Mouse (Mus musculus) retina, postnatal 7 days (tissue): ENCODE measurements at regions not wholly inside any gene's neighbourhood (a gene's known extent, or its start where the extent isn't known, plus 50 kb on each side); places are given as distances from the start of the nearest gene placed in this dataset.

Experiments
- DNase-seq: peaks from one replicate; pipeline ENCODE4 v3.0.0-alpha.2; 2012; ENCODE audit warnings: low read depth, low spot score

GRCm38 (mm10) chr15:86721131-86721530 is 506.9 kb downstream of the Tbc1d22a start:
- no peak for DNase-seq

GRCm38 (mm10) chr15:86737945-86738344 is 523.7 kb downstream of the Tbc1d22a start:
- DNase-seq, result no peak

GRCm38 (mm10) chr15:86738356-86738755 is 524.1 kb downstream of the Tbc1d22a start:
- no peak for DNase-seq

- no peak for DNase-seq
These were observed 524.5 kb downstream of the Tbc1d22a start for GRCm38 (mm10) chr15:86738776-86739175.

GRCm38 (mm10) chr15:86751436-86752136 is 537.3 kb downstream of the Tbc1d22a start:
- no peak for DNase-seq

GRCm38 (mm10) chr15:86763581-86764375 is 549.5 kb downstream of the Tbc1d22a start:
- DNase-seq, result no peak

- DNase-seq, result no peak
These were observed 553.4 kb downstream of the Tbc1d22a start for GRCm38 (mm10) chr15:86767623-86768022.

GRCm38 (mm10) chr15:86773041-86773440 is 558.8 kb downstream of the Tbc1d22a start:
- DNase-seq, result no peak

GRCm38 (mm10) chr15:86777998-86778397 is 563.7 kb downstream of the Tbc1d22a start:
- DNase-seq, result no peak

- DNase-seq, result no peak
These were observed 566.9 kb downstream of the Tbc1d22a start for GRCm38 (mm10) chr15:86781160-86781559.

GRCm38 (mm10) chr15:86794716-86795115 is 580.5 kb downstream of the Tbc1d22a start:
- no peak for DNase-seq

GRCm38 (mm10) chr15:86798474-86799178 is 584.4 kb downstream of the Tbc1d22a start:
- no peak for DNase-seq

GRCm38 (mm10) chr15:86807296-86808080 is 593.2 kb downstream of the Tbc1d22a start:
- no peak for DNase-seq

GRCm38 (mm10) chr15:86811821-86812220 is 597.6 kb downstream of the Tbc1d22a start:
- DNase-seq, result peak; percentile 86

- DNase-seq, result no peak
These were observed 600.7 kb downstream of the Tbc1d22a start for GRCm38 (mm10) chr15:86814808-86815421.

- no peak for DNase-seq
These were observed 621.7 kb downstream of the Tbc1d22a start for GRCm38 (mm10) chr15:86835996-86836395.

- no peak for DNase-seq
These were observed 638.1 kb downstream of the Tbc1d22a start for GRCm38 (mm10) chr15:86852161-86852870.

GRCm38 (mm10) chr15:86858356-86858906 is 644.2 kb downstream of the Tbc1d22a start:
- no peak for DNase-seq

GRCm38 (mm10) chr15:86875721-86876309 is 661.6 kb downstream of the Tbc1d22a start:
- DNase-seq, result no peak

- no peak for DNase-seq
These were observed 647.1 kb upstream of the Fam19a5 start for GRCm38 (mm10) chr15:86896974-86897373.
